Mouse (Mus musculus) MEL (cell line): Measurements from ENCODE around the gene Pabpn1l.

ENCODE experiments used
- CHD2 ChIP-seq: IDR thresholded peaks from 2 replicates; pipeline ENCODE4 v1.6.1; 2011; ENCODE audit warnings: low read length, improper control_type of control experiment
- CTCF ChIP-seq, 3 experiments: IDR thresholded peaks in 2 of 3; conservative IDR thresholded peaks in 1 of 3; 2 replicates each; pipeline ENCODE4 v1.5.1; 2011 to 2012; ENCODE audit warnings: low read length in 3 of 3, low read depth in 2 of 3, mild to moderate bottlenecking in 2 of 3, improper control_type of control experiment in 1 of 3, inconsistent platforms in 1 of 3, mixed read lengths in 1 of 3, moderate library complexity in 1 of 3; ENCODE audit not compliant: control insufficient read depth in 1 of 3, insufficient read depth in 1 of 3, poor library complexity in 1 of 3, severe bottlenecking in 1 of 3

DNA sequence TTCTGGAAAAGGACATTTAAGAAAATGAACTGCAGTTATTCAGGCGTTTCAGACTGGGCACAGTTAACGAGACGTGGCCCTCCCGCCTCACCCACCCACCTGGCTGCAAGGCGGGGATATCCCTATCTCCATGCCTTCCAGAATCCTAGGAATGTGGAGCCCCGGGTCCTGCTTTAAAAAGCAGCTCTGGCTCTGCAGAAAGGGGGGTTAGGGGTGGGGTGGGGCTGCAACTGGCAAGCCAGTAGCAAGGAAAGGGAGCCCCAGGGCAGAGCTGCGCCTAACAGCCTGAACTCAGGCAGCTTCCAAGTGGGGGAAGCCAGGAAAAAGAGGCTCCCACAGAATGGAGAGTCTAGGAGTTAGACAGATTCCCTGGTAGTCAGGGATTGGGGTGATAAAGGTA, 43.3 kb downstream of the Pabpn1l start:
- TF ChIP-seq CHD2 = no peak
- TF ChIP-seq CTCF (IDR thresholded peaks at IDR 0.05 in 2 of 3, conservative IDR thresholded peaks at IDR 0.05 in 1 of 3; ENCODE audit: control insufficient read depth in 1 of 3, insufficient read depth in 1 of 3, low read depth in 2 of 3, low read length in 3 of 3, poor library complexity in 1 of 3, severe bottlenecking in 1 of 3) = no peak
